Mouse (Mus musculus): ENCODE results near the gene Steap3.
A peak's percentile ranks its signal among the peaks of the same experiment; 100 is the strongest.
"Not testable (repeated sequence)": the region's sequence is repeated elsewhere in the genome, so short reads cannot be mapped to it uniquely, and the experiment has no call there.

Steap3 gene

DNA sequence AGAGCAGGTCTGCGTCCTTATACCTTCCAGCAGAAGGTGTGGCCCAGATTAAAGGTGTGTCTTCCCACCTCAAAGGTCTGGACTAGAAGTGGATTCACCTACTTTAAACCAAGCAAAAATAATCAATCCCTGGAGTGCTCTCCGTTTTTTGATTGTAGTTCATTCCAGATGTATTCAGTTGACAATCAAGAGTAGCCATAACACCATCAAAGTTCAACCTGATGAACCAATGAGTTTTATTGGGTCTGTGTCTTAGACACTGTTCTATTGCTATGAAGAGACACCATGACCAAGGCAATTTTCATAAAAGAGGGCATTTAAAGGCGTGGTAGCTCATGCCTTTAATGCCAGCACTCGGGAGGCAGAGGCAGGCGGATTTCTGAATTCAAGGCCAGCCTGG lies at the start of gene Steap3:
Gene Steap3, minus strand, starts transcription at position 101 of the 400 bp plus-strand sequence.
- no peak for DNase-seq (ENCODE audit: low spot score)

DNA sequence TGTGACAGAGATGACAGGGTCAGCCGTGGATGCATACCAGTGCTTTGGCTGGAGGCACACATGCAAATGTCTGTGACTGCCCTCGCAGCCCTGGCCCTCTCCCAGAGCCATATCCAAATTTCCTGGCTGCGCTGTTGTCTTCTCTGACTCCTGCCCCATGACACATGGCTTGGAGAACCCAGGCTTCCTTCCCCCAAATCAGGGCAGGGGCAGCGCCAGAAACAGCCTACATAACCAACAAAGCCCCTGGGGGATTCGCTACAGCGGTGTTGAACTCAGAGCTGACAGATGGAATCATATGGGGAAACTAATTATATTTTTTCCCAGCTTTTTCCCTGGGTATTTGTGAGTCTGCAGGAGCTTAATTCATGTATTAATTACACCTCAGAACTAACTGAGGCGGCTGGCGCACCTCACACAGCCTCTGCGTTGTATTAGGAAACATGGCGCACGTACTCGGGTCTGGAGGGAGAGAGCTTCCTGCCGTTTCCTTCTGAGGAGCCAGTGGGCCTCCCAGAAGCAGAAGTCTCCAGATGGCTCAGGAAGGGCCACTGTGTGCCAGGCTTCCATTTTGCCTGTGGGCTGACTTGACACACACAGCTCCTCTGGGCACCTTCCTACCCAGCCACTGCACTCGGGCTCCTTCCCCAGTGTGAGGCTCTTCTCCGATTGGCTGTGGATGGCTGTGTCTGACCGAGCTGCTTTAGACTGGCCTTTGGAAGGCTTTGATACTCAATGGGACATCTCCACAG lies 48.9 kb upstream of the Steap3 start:
- DNase-seq (ENCODE audit: low spot score) = no peak

DNA sequence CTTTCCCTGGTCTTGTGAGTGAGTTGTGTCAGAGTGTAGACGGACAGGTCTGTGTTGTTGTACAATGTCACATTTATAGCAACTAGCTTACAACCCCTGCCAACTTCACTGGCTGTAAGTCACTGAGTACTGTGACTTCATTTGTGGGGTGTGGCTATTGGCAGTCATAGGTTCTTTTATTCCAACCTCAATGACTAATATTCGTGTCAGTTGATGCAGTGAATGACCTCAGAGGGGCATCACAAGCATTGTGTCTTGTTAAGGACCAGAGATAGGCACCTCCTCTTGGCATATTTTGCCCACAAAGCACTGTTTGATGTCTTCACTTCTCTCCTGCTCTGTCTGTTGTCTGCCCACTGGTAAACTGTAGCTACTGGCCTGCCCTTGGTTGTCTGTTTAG lies 33.3 kb upstream of the Steap3 start:
- DNase-seq (ENCODE audit: low spot score) = no peak

DNA sequence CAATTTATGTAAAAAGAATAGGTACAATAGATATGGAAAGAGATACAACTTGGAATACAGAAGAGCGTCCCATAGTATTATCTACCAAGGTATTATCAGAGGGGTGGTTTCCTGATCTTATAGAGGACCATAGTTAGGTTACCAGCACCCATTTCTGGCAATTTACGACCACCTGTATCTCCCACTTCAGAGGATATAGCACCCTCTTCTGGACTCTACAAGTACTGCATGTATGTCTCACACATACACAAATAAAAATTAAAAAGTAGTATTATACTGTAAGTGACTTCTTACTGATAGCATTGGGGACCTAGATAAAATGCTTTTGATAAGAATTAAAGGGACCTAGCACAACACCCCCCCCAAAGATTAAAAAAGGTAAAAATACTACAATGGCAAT lies 24.4 kb upstream of the Steap3 start:
- no peak for DNase-seq (ENCODE audit: low spot score)

DNA sequence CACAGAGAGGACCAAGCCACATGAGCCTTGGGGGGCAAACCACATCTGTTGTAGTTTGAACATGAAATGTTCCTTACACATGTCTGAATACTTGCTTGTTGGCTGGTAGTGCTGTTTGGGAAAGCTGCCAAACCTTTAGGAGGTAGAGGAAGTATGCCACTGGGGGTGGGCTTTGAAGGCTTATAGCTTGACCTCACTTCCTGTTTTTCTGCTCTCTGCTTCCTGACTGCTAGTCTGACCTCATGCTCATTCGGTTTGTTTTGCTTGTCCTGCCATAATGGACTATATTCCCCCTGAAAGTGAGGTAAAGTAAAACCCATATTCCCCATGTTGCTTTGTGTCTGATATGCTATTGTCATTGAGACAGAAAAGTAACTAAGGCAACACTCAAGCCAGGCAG lies 21.3 kb upstream of the Steap3 start:
- DNase-seq (ENCODE audit: low spot score) = peak; percentile 2

DNA sequence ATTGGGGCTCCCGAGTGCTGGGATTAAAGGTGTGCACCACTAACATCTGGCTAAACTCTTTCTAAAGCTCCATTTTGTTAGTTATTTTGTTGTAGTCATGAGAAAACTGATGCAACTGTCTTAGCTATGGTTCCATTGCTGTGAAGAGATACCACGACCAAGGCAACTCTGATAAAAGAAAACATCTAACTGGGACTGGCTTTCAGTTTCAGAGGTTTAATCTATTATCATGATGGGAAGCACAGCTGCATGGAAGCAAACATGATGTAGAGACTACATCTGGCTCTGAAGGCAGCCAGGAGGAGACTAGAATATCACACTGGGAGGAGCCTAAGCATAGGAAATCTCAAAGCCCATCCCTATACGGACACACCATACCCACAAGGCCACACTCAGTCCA lies 19.2 kb upstream of the Steap3 start:
- DNase-seq (ENCODE audit: low spot score) = no peak

DNA sequence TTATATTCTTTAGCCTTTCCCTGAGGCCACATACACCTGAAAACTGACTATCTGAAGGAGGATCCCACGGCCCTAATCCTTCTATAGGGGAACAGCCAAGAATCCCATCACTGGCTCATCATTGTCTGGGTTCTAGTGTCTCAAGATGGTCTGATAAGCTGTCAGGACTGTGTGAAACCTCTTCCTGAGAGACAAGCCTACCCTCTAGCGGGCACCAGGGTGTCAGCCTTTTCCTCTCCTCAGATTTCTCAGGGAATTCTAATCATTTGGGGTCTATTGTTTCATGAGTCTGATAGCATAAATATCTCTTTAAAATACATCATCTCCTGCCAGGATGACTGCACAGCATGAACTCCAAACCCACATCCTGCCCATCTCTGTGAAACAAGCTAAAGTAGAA lies 17.3 kb upstream of the Steap3 start:
- no peak for DNase-seq (ENCODE audit: low spot score)

DNA sequence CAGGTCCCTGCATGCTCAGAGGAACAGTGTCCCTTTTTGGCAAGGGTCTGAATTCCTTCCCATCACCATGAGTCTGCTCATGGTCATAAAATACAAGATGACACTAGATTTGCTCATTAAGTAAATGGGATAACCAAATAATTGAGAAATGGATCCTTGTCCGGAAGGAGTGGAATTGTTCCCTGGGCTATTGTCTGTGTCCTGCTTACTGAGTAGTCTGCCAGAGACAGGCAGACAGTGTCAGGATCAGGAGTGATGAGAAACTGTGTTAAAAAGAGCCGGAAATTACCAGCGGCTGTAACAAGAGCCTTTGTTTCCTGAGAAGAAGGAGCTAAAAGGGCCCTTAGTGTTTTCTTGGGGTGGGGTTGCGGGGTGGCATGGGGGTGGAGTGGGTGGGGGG lies 15.2 kb upstream of the Steap3 start:
- DNase-seq (ENCODE audit: low spot score) = no peak

DNA sequence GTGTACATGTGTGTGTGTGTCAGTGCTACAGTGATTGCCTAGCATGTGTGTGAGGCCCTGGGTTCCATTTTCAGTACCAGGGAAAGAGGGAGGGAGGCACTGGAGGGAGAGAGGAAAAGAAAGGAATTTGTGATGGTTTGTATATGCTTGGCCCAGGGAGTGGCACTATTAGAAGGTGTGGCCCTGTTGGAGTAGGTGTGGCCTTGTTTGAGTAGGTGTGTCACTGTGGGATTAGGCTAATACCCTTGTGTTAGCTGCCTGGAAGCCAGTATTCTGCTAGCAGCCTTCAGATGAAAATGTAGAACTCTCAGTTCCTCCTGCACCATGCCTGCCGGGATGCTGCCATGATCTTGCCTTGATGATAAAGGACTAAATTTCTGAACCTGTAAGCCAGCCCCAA lies 3.6 kb upstream of the Steap3 start:
- not testable (repeated sequence) for DNase-seq (ENCODE audit: low spot score)

DNA sequence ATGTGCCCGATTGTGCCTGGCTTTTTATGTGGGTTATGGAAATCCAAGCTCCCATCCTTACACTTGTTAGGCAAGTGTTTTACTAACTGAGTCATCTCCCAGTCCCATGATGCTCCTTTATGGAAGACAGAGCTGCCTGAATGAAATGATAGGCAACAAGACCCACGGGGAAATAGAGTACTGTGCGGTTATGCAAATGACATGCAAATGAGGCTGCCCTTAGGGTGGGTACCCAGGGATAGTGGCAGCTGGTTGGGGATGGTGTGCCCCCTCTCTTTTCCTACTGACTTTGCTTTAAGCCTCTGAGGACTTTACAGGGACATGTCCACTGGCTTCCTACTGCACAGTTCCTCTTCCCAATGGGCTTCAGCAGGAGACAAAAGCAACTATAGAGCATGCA lies 2.7 kb upstream of the Steap3 start:
- no peak for DNase-seq (ENCODE audit: low spot score)

DNA sequence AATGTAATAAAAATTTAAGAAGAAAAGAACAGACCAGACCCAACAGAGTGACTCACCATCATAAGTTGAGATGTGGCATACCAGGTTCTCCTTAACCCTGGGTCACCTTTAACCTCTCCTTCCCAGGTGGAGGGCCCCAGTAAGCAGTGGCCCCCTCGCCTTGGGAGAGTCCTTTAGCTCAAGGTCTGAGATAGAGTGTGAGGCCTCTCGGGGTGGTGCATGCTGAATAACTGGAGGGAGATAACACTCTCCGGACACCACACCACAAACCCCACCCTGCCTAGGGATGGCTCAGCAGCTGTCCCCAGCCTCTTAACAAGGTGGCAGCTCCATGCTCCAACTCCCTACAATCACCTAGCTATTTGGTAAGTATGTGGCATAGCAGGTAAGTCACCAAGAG lies 1.6 kb downstream of the Steap3 start:
- DNase-seq (ENCODE audit: low spot score) = no peak

DNA sequence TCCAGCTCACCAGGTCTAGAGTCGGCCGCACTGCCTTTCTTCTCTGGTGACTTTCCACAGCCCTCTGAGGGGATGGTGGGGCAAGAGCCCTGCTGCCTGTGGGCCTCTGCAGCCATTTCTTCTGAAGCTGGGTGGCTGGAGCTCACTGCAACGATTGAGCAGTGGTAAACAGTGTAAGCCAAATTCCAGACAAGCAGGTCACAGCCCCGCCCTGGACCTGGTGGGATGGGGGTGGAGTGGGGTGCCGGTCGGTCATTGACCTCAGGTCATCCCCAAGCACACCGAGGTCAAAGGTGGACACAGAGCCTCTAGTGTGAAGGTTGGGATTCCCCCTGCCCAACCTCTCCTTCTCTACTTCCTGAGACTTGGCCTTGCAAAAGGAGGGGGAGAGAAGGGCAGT lies 2.4 kb downstream of the Steap3 start:
- DNase-seq (ENCODE audit: low spot score) = no peak

DNA sequence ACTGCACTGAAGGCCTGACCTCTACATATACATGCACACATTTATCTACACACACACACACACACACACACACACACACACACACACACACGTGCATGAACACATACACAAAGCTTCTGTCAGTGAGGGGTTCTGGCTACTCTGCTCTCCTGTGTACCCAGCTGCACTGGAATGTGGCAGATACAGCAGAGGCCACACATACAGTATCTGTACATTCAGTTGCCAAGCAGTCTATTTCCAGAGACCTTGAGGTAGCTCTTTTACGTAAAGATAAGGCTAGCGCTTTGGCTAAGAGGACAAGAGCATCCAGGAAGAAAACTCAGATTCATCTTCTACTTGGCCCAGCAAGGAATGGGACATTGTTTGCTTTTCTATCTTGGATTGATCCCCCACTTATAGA lies 4.9 kb downstream of the Steap3 start:
- no peak for DNase-seq (ENCODE audit: low spot score)

DNA sequence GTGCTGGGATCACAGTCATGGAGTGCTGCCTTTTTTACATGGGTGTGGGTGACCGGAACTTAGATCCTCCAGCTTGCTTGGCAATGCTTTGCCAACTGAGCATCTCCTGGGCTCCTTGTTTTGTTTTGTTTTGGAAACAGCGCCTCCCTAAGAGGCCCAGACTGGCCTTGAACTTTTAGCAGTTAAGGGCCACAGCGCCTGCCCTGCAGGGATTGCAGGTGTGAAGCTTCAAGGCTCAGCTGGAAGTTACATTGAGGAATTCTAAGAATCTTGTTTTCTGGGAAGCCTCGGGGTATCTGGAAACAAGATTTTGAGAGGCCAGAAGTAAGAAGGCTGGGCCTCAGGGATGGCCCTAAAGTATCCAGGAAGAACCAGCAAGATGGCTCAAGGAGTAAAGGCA lies 6.0 kb downstream of the Steap3 start:
- DNase-seq (ENCODE audit: low spot score) = peak; percentile 43

DNA sequence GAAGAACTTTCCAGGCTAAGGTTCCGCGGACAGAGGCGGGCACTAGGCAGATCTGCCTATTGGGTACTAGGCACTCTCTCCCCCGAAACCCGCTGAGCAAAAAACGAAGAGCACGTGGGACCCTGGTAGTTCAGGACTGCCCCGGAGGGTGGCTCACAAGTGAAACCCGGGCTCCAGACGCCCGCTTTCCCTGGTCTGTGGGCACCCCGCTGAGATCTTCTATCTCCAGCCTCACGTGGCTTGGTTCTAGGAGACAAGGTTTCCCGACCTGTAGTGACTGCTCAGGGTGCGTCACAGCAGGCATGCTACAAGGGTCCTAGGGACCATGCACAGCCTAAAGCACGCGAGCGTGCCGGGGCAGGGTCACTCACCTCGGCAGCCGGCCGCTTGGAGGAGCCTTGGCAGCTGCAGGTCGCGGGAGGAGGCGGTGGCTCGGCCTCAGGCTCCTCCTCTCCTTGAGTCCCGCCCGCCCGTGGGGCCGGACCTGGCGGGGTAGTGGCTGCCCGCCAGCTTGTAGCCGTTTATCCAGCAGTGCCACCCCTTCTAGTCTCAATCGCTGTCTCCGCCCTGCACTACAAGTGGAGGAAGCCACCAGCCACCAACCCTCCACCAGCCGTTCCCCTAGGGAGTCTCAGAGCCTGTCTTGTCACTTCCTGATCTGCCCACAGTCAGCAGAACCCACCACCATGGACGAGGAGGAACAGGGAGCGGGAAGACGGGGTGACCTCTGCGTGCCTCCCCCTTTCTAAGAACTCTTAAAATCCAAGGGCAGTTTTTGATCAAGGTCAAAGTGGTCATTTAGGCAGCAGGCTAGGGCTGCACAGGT lies 7.4 kb downstream of the Steap3 start:
- DNase-seq (ENCODE audit: low spot score) = peak; percentile 93

DNA sequence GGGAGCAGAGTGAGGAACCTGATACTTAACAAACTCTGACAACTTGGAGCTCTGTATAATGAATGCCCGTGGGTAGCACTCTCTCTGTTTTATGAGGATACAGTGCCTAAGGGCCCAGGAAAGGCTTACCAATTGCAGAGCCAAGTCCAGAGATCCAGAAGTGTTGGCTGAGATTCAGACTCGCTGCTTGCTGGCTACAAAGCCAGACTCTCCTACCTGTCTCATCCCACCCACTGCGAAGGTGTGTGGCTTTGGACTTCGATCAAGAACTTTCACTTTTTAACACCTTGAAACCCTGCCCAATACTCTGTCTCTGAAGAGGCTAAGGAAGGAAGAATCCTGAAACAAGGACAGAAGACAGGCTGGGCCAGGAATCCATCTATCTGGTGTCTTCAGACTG lies 9.3 kb downstream of the Steap3 start:
- no peak for DNase-seq (ENCODE audit: low spot score)

DNA sequence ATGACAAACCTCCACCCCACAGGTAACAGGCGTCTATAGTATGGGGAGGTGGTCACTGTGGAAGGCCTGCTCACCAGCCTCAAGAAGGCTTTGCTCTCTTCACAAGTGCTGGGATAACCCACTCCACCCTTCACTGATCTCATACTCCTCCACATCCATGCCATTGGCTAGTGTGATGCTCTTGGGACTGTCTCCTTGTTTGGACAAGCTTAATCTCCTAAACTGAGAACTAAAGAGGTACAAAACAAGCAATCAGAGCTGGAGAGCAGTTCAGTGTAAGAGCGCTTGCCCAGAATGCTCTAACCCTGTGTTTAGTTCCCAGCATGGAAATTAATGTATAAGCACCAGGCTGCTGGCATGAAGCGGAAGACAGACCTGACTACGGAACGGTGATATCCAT lies 11.3 kb downstream of the Steap3 start:
- no peak for DNase-seq (ENCODE audit: low spot score)

DNA sequence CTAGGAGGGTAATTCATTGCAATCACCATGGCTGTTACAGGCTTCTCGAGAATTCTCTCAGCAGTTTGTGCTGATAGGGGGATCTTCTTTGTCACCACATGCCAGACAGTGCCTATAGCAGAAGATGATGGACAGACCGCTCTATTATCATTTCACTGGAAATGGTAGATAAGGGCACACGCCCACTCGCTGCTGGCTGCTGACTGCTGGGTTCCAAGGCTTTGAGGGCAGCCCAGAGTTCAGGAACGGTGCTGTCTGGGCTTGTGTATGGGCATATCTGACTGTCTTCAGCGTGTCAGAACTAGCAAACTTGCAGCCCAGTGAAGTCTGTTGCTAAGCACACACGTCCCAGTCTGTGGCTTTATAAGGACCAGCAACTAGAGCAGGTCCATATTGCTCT lies 13.3 kb downstream of the Steap3 start:
- no peak for DNase-seq (ENCODE audit: low spot score)

DNA sequence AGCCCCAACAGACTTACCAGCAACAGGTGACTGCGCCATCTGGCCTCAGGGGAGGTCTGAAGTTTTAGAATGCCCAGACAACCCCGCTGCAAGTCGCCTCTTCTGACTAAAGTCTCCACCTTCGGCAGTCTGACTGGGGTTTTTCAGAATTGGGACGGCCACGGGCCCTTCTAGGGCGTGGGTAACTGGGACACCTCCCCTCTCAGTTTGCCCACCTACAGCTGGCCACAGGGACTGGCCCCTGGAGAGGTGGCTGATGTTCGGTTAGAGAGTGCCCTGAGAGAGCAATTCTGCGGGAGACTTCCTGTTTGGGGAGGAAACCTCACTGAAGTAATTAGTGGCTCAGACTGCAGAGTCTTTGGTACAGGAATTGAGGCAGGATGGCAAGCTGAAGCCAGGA lies 13.8 kb downstream of the Steap3 start:
- no peak for DNase-seq (ENCODE audit: low spot score)

DNA sequence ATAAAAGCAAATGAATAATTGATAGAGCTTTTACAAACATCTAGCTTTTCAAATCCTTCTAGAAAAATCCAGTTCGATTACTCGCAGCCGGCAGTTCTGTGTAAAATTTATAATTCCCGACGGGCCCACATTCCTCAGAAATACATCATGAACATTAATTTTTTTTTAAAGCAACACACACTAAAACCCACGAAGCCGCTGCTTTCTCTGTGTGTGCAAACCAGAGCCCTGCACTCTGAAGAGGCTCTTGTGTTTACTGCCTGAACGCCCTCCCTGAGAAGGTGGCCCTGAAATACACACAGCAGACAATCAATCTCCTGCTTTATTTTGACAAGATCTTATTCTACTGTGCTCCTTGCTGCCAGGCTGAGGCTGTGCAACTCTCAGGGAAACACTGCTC lies 14.3 kb downstream of the Steap3 start:
- DNase-seq (ENCODE audit: low spot score) = no peak

DNA sequence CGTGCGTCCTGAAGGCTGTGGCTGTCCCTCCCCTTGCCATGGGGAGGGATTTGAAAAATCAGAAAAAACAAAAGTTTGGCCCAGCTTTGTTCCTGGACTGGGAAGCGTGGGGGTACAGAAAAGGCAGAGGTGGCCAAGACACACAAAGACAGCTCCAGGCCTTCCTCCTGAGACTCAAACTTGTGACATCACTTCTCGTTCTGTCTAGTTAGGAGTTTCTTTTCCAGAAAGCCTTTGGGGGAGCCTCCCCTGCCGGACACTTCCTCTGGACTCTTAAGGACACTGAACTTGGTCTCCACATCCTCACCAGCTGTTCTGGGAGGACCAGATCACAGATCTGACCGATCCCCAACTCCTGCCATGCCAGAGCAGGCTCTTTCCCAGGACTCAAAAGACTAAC lies 18.8 kb downstream of the Steap3 start:
- peak; percentile 34 for DNase-seq (ENCODE audit: low spot score)

DNA sequence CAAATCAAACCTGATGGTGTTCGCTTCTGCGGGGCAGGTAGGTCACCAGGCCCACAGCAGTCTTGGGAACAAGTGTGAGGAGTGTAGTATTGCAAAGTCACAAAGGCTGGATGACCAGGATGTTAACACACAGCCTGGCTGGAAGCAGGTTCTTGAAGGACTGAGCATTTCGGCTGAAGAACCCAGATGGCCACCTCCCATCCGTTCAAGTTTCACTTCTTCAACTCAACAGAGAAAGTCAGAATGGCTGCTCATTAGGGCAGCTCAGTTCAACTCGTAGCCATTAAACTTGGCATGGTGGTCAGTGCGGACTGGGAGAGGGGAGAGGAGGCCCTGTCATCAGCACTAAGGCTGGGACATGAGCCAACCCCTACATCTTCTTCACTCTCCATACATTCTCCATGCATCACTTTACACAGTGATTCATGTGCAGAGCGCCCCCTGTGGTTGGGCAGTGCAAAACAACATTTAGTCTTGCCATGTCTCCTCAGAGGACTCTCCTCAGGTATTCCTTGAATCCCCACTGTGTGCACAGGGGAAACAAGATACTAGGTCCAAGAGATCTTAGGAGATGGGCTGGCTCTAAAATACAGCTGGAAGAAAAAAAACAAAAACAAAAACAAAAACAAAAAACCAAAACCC lies 19.9 kb downstream of the Steap3 start:
- DNase-seq (ENCODE audit: low spot score) = no peak

DNA sequence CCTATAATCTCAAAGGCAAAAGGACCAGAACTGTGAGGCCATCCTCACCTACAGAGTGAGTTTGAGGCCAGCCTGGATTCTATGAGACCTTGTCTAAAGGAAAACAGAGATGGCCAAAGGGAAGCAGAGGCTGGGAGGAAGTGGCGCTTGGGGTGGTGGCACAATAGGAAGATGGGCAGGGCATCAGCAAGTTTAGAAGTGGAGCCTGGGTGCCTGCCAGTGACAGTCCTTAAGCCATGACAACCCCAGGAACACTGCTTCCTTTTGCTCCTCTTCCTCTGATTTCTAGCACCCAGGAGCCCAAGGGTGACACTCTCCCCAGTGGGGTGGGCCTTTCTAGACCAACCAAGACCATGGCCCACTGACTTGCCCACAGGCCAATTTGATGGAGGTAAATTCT lies 21.3 kb downstream of the Steap3 start:
- no peak for DNase-seq (ENCODE audit: low spot score)

Measured in lung, postnatal 25 days (tissue).